Mouse (Mus musculus): Measurements from ENCODE around the gene Nsg2. TPM values are rescaled to one million over a fixed set of nuclear protein-coding genes. Genes with fewer than 3 reads are reported as not detected.
"Not testable (repeated sequence)": the region's sequence is repeated elsewhere in the genome, so short reads cannot be mapped to it uniquely, and the experiment has no call there.

The Nsg2 gene
- polyA plus RNA-seq, 1 experiment from 2014 or later: 156 TPM

DNA sequence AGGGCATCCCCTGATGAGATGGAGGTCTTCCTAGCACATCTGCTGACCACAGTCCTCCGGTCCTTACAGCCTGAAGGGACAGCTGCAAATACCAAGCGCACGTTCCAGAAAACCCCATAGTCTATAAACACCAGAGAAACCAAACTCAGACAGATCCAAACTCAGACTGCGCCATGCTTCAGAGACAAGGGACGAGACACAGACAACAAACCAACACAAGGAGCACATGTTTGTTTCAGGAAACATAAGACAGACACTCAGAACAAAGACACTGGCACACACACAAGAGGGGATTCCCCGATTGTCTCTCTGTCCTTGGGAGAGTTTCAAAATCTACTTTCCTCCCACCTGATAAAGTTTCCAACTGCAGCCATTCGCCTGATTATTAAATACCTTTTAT lies 18.4 kb upstream of the Nsg2 start:
- no peak for ATAC-seq (ENCODE audit: low read depth)
- 85% methylated on average over 7 of the region's 7 CpGs for WGBS
- no peaks in the 10 kb centered on the region for H3K4me1 ChIP-seq (ENCODE audit: control insufficient read depth, insufficient read depth, low read length)

DNA sequence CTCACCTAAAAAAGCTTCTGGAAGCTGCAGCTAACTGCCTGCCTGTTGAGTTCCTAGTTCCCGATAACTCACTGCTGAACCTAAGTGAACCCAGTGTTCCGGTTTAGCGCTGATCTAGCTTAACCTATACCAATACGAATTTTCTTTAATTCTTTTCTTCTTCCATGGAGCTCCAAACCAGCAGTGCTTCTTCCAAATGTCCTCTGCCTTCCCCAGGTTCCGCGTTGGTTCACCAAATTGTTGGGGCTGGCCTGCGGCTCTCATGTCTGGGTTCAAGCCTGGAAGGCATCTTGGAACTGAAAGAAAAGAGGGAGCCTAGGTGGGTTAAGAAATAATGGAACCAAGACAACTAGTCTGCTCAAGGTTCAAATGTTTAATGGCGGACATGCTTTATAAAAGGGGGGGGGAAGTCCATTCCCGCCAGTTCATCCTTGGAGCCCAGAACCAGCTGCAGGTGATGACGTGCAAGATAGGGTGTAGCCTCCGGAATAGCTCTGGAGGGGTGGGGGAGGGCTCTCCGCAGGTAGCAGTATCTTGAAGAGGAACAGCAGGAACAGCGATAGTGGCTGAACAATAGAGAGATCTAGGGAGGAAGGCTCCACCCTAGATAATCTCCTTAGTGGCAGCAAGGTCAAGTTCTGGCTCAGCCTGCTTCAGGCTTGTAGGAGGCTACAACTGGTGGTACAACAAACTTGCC lies 17.9 kb upstream of the Nsg2 start:
- not testable (repeated sequence) for H3K27me3 ChIP-seq (ENCODE audit: control insufficient read depth, insufficient read depth, low read length); H3K4me3 ChIP-seq (ENCODE audit: low read depth, low read length); ATAC-seq (ENCODE audit: low read depth); H3K4me1 ChIP-seq (ENCODE audit: control insufficient read depth, insufficient read depth, low read length); H3K9ac ChIP-seq (replicated peaks; ENCODE audit: low read depth, low read length); H3K36me3 ChIP-seq (ENCODE audit: control insufficient read depth, insufficient read depth, low read length); H3K9me3 ChIP-seq (ENCODE audit: control insufficient read depth, low read length); H3K4me2 ChIP-seq (ENCODE audit: low read depth, low read length); H3K27ac ChIP-seq (ENCODE audit: low read depth, low read length)
- 91% methylated on average over 13 of the region's 13 CpGs for WGBS

More for the DNA sequence above, 18.4 kb upstream of the Nsg2 start:
- Histone ChIP-seq H3K27me3 (ENCODE audit: control insufficient read depth, insufficient read depth, low read length) (no peaks in the 10 kb centered on the region), H3K9me3 (ENCODE audit: control insufficient read depth, low read length) (no peaks in the 10 kb centered on the region), H3K36me3 (ENCODE audit: control insufficient read depth, insufficient read depth, low read length) (no peaks in the 10 kb centered on the region), H3K9ac (replicated peaks; ENCODE audit: low read depth, low read length) (no peak overlapping the region), H3K4me2 (ENCODE audit: low read depth, low read length) (no peak overlapping the region), H3K27ac (ENCODE audit: low read depth, low read length) (no peak overlapping the region), H3K4me3 (ENCODE audit: low read depth, low read length) (no peak overlapping the region)

DNA sequence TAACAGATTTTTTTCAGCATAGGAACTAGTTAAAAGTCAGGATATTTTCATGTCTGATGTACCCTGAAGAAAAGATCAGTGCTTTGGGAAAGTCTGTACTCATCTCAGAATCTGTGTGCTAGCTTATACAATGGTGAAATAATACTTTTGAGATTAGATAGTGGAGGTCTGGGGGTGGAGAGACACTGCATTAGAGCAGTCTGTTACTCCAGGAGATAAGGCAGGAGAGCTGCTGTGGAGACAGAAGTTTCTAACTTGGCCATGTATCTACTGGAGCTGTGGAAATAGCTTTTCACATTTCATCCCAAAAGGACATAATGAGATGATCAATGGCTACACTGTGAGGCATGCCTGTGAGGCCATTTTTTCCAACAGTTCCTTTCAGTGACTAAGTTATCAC lies 17.0 kb upstream of the Nsg2 start:
- no peaks in the 10 kb centered on the region for H3K9me3 ChIP-seq (ENCODE audit: control insufficient read depth, low read length)
- no peak overlapping the region for H3K4me2 ChIP-seq (ENCODE audit: low read depth, low read length)
- H3K36me3 ChIP-seq (ENCODE audit: control insufficient read depth, insufficient read depth, low read length): no peaks in the 10 kb centered on the region
- H3K27ac ChIP-seq (ENCODE audit: low read depth, low read length): no peak overlapping the region
- no peak for ATAC-seq (ENCODE audit: low read depth)
- H3K4me3 ChIP-seq (ENCODE audit: low read depth, low read length): no peak overlapping the region
- H3K9ac ChIP-seq (replicated peaks; ENCODE audit: low read depth, low read length): no peak overlapping the region
- no peaks in the 10 kb centered on the region for H3K4me1 ChIP-seq (ENCODE audit: control insufficient read depth, insufficient read depth, low read length)
- no peaks in the 10 kb centered on the region for H3K27me3 ChIP-seq (ENCODE audit: control insufficient read depth, insufficient read depth, low read length)

DNA sequence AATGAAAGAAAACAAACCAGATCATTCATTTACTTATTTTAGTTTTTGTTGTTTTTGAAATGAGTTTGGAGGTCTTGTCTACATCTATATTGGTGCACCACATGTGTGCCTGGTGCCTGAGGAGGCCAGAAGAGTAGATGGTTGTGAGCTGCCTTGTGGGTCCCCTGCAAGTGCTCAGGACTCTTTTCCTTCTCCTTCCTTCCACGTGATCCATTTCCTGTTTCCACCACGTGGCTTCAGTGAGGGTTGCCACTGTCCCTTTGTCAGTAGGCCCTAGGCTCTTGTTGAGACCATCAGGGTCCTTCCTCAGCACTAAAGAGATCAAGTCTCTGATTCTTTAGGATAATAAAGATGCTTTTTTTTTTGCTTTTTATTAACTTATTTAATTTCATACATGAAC lies 15.5 kb upstream of the Nsg2 start:
- 78% methylated on average over 2 of the region's 2 CpGs for WGBS
- no peak for ATAC-seq (ENCODE audit: low read depth)
- H3K36me3 ChIP-seq (ENCODE audit: control insufficient read depth, insufficient read depth, low read length): no peaks in the 10 kb centered on the region

DNA sequence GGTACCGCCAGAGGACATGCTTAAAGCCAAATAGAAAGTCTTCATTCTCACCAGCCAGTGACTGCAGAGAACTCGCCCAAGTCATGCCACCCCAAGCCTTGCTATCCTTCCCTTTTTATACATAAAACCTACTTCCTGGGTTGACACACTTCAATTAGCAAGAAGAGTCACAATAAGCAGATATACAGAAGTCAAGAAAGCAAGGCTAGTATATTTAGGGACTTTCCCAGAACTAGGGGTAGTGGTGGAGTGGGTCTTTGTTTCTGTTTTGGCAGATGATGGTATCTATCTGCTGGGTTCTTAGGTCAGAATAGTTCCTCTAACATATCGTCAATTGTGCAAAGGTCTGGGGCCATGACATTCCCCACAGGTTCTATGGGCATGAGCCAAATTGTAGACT lies 7.7 kb upstream of the Nsg2 start:
- no peak overlapping the region for H3K4me2 ChIP-seq (ENCODE audit: low read depth, low read length)
- WGBS: 96% methylated on average over 3 of the region's 3 CpGs
- H3K27ac ChIP-seq (ENCODE audit: low read depth, low read length): no peak overlapping the region
- no peak overlapping the region for H3K9ac ChIP-seq (replicated peaks; ENCODE audit: low read depth, low read length)
- H3K27me3 ChIP-seq (ENCODE audit: control insufficient read depth, insufficient read depth, low read length): no peaks in the 10 kb centered on the region
- no peaks in the 10 kb centered on the region for H3K36me3 ChIP-seq (ENCODE audit: control insufficient read depth, insufficient read depth, low read length)
- no peaks in the 10 kb centered on the region for H3K4me1 ChIP-seq (ENCODE audit: control insufficient read depth, insufficient read depth, low read length)
- H3K4me3 ChIP-seq (ENCODE audit: low read depth, low read length): no peak overlapping the region
- no peak for ATAC-seq (ENCODE audit: low read depth)
- H3K9me3 ChIP-seq (ENCODE audit: control insufficient read depth, low read length): no peaks in the 10 kb centered on the region

More for the DNA sequence above, 15.5 kb upstream of the Nsg2 start:
- no peak overlapping the region for H3K9ac ChIP-seq (replicated peaks; ENCODE audit: low read depth, low read length)
- no peak overlapping the region for H3K27ac ChIP-seq (ENCODE audit: low read depth, low read length)
- H3K27me3 ChIP-seq (ENCODE audit: control insufficient read depth, insufficient read depth, low read length): no peaks in the 10 kb centered on the region
- H3K4me3 ChIP-seq (ENCODE audit: low read depth, low read length): no peak overlapping the region
- no peak overlapping the region for H3K4me2 ChIP-seq (ENCODE audit: low read depth, low read length)
- no peaks in the 10 kb centered on the region for H3K9me3 ChIP-seq (ENCODE audit: control insufficient read depth, low read length)
- no peaks in the 10 kb centered on the region for H3K4me1 ChIP-seq (ENCODE audit: control insufficient read depth, insufficient read depth, low read length)

DNA sequence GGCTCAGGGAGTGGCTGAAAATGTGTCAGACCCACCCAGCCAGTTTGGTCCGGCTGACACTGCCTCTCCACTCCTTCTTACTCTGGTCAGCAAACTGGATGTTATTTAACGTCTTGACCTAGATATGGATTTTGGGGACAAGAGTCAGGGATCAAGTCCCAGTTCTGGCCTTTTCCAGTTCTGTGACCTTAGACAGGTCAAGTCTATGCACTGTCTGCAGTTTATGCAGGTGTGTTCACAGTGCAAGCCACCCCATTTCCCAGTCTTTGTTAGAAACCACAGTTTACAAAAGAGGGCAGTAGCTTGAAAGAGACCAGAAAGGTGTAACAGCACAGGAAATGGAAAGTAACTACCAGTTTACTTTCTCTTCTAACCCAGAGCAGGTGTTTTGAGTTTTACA lies 547 bp upstream of the Nsg2 start:
- peak overlapping the region; percentile 44 for H3K27ac ChIP-seq (ENCODE audit: low read depth, low read length)
- peak overlapping the region; percentile 32; the same call in 1 of the 2 replicates for H3K9ac ChIP-seq (replicated peaks; ENCODE audit: low read depth, low read length)
- ATAC-seq (ENCODE audit: low read depth): no peak
- no peaks in the 10 kb centered on the region for H3K9me3 ChIP-seq (ENCODE audit: control insufficient read depth, low read length)
- H3K36me3 ChIP-seq (ENCODE audit: control insufficient read depth, insufficient read depth, low read length): peaks cover 11% of the 10 kb centered on the region
- H3K4me2 ChIP-seq (ENCODE audit: low read depth, low read length): 0 out of 2 replicates have a peak overlapping the region, but pooled peaks have one; percentile 51
- no peaks in the 10 kb centered on the region for H3K27me3 ChIP-seq (ENCODE audit: control insufficient read depth, insufficient read depth, low read length)
- H3K4me3 ChIP-seq (ENCODE audit: low read depth, low read length): no peak overlapping the region
- H3K4me1 ChIP-seq (ENCODE audit: control insufficient read depth, insufficient read depth, low read length): peaks cover 16% of the 10 kb centered on the region; the same call in 1 of the 2 replicates
- WGBS: 50% methylated on average over 2 of the region's 2 CpGs

DNA sequence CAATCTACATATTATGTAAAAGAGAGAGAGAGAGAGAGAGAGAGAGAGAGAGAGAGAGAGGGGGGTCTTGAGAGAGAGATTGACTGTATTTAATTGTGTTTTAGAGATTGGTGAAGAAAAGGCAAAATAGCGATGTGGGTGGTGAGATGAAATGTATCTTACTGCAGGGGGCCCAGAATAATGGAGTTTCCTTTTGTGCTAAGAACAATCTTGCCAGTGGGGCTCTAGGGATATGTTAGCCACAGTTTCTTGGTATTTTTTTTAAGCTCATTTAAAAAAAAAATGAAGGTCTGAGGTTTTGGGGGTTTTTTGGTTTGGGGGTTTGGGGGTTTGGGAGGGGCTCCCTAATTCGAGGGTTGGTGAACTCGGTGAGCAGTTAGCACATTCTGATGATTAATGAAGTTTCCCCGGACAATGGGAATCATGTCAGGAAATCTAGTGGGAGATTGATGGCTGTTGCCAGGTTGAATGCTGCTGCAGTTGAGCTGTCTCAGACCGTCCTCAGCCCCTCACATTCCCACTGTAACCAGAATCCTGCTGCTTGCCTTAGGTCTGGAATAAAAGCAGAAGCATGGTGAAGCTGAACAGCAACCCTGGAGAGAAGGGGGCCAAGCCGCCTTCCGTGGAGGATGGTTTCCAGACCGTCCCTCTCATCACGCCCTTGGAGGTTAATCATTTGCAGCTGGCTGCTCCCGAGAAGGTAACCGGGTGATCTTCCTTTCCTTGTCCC lies 1.1 kb downstream of the Nsg2 start:
- Histone ChIP-seq H3K36me3 (ENCODE audit: control insufficient read depth, insufficient read depth, low read length) (peaks cover 26% of the 10 kb centered on the region), H3K27me3 (ENCODE audit: control insufficient read depth, insufficient read depth, low read length) (no peaks in the 10 kb centered on the region), H3K9me3 (ENCODE audit: control insufficient read depth, low read length) (no peaks in the 10 kb centered on the region), H3K27ac (ENCODE audit: low read depth, low read length) (peak overlapping the region; percentile 94), H3K9ac (replicated peaks; ENCODE audit: low read depth, low read length) (peak overlapping the region; percentile 87), H3K4me3 (ENCODE audit: low read depth, low read length) (peak overlapping the region; percentile 56), H3K4me2 (ENCODE audit: low read depth, low read length) (peak overlapping the region; percentile 95), H3K4me1 (ENCODE audit: control insufficient read depth, insufficient read depth, low read length) (peaks cover 16% of the 10 kb centered on the region; the same call in 1 of the 2 replicates)
- under 1% methylated on average over 11 of the region's 11 CpGs for WGBS
- ATAC-seq (ENCODE audit: low read depth): peak; percentile 13; the same call in 1 of the 2 replicates

DNA sequence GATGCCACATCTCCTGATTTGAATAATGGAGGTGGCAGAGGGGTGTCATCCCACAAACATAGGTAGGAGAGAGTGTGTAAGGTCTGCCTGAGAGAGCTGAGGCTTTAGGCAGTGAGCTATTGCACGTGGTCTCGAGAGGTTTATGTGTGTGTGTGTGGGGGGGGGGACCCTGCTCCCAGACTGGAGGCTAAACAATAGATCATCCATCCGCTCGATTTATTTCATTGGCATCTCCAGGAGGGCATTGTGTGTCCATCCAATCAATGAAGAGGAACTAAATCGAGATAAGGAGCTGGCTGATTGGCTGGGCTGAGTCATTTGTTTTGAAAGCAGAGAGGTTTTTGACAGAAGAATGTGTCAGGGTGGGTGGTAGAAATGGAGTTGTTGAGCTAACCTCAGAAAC lies 2.4 kb downstream of the Nsg2 start:
- whole genome bisulfite sequencing: 2% methylated on average over 5 of the region's 5 CpGs
- ATAC-seq (ENCODE audit: low read depth): peak; percentile 81
- peak overlapping the region; percentile 56 for H3K4me3 ChIP-seq (ENCODE audit: low read depth, low read length)
- H3K4me2 ChIP-seq (ENCODE audit: low read depth, low read length): peak overlapping the region; percentile 95
- H3K9ac ChIP-seq (replicated peaks; ENCODE audit: low read depth, low read length): peak overlapping the region; percentile 87
- no peaks in the 10 kb centered on the region for H3K27me3 ChIP-seq (ENCODE audit: control insufficient read depth, insufficient read depth, low read length)
- H3K4me1 ChIP-seq (ENCODE audit: control insufficient read depth, insufficient read depth, low read length): peaks cover 16% of the 10 kb centered on the region; the same call in 1 of the 2 replicates
- H3K9me3 ChIP-seq (ENCODE audit: control insufficient read depth, low read length): no peaks in the 10 kb centered on the region
- H3K27ac ChIP-seq (ENCODE audit: low read depth, low read length): peak overlapping the region; percentile 94
- H3K36me3 ChIP-seq (ENCODE audit: control insufficient read depth, insufficient read depth, low read length): peaks cover 31% of the 10 kb centered on the region

DNA sequence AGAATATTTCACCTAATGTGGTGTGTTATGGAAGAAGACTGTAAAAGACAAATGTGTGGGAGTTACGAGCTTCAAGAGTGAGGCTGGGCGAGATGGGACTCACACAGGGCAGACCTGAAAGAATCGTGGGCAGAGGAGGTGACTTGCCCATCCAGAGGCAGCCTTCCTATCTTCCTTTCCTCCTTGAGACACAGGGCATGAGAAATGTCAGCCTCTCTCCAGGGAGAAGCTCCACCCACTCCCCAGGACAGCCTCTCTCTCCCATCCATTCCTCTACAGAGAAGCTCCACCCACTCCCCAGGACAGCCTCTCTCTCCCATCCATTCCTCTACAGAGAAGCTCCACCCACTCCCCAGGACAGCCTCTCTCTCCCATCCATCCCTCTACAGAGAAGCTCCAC lies 7.8 kb downstream of the Nsg2 start:
- Histone ChIP-seq H3K36me3 (ENCODE audit: control insufficient read depth, insufficient read depth, low read length) (peaks cover 34% of the 10 kb centered on the region), H3K4me1 (ENCODE audit: control insufficient read depth, insufficient read depth, low read length) (peaks cover 45% of the 10 kb centered on the region)
- H3K9me3 ChIP-seq (ENCODE audit: control insufficient read depth, low read length); H3K4me3 ChIP-seq (ENCODE audit: low read depth, low read length); H3K27ac ChIP-seq (ENCODE audit: low read depth, low read length); H3K9ac ChIP-seq (replicated peaks; ENCODE audit: low read depth, low read length); H3K27me3 ChIP-seq (ENCODE audit: control insufficient read depth, insufficient read depth, low read length); H3K4me2 ChIP-seq (ENCODE audit: low read depth, low read length); ATAC-seq (ENCODE audit: low read depth): not testable (repeated sequence)
- WGBS: 90% methylated on average over 3 of the region's 3 CpGs

Measured in neural tube, embryonic 14.5 days (tissue).